Mouse (Mus musculus): ENCODE data around the gene Pank3. TPM values are rescaled to one million over a fixed set of nuclear protein-coding genes. Genes with fewer than 3 reads are reported as not detected.
"Not testable (repeated sequence)": the region's sequence is repeated elsewhere in the genome, so short reads cannot be mapped to it uniquely, and the experiment has no call there.

The Pank3 gene
- polyA plus RNA-seq, 1 experiment from 2014 or later, result 11.7 TPM

- H3K9ac ChIP-seq (ENCODE audit: low read depth, low read length); H3K27me3 ChIP-seq (replicated peaks; ENCODE audit: control insufficient read depth, insufficient read depth, low read length); H3K4me3 ChIP-seq (ENCODE audit: low read depth, low read length); DNase-seq (ENCODE audit: low spot score); ATAC-seq (replicated peaks; ENCODE audit: low FRiP score); H3K36me3 ChIP-seq (ENCODE audit: control insufficient read depth, insufficient read depth, low read length); H3K4me2 ChIP-seq; H3K9me3 ChIP-seq (ENCODE audit: control insufficient read depth, low read length); H3K27ac ChIP-seq (ENCODE audit: low read depth, low read length); H3K4me1 ChIP-seq (replicated peaks; ENCODE audit: control insufficient read depth, insufficient read depth, low read length): not testable (repeated sequence)
- 88% methylated on average over 4 of the region's 4 CpGs for WGBS
Measured at GRCm38 (mm10) chr11:35840806-35841205, 71.5 kb downstream of the Pank3 start.

MicroRNAs within 50 kb of the gene (microRNA counts, 519-probe panel; counts per million panel counts)
- microRNA mmu-miR-103, result 6,794 counts per million, percentile 84 among the panel's probes with 10 or more counts

Small RNAs within 50 kb of the gene (microRNA-seq; reads per million reads assigned to microRNA genes)
- 18.3 reads per million, percentile 30 among the genes with 10 or more reads in this experiment for gene Mir103-1 (ENCODE audit: borderline number of aligned reads)

Other genes starting within 250 kb of the Pank3 start
- not detected in 2 replicates for gene Fbll1, start 29.4 kb downstream of the Pank3 start, polyA plus RNA-seq (2014; fragmentation: Nextera tagmentation; extraction: Ambion mirVana)
- gene Rars, start 65.0 kb downstream of the Pank3 start, polyA plus RNA-seq (2014; fragmentation: Nextera tagmentation; extraction: Ambion mirVana), result 137 and 141 TPM in 2 replicates
- 2.2 and 4.1 TPM in 2 replicates for gene Wwc1, start 211.0 kb downstream of the Pank3 start, polyA plus RNA-seq (2014; fragmentation: Nextera tagmentation; extraction: Ambion mirVana)

All from liver, embryonic 11.5 days (tissue).